Mouse (Mus musculus) embryo, embryonic 11.5 days (tissue): ENCODE measurements around the gene Zfp239.

ENCODE experiments used
- DNase-seq: peaks from one replicate; pipeline ENCODE4 v3.0.0-alpha.2; 2012; ENCODE audit warnings: low read depth, low spot score

Zfp239 gene

GRCm38 (mm10) chr6:117878700-117879407 lies 17.0 kb downstream of the Zfp239 start:
- DNase-seq, result peak; percentile 82

- peak; percentile 99 for DNase-seq
Observed at GRCm38 (mm10) chr6:117879408-117880115, 17.7 kb downstream of the Zfp239 start.

GRCm38 (mm10) chr6:117880394-117880838 lies 18.5 kb downstream of the Zfp239 start:
- no peak for DNase-seq

- DNase-seq, result no peak
Observed at GRCm38 (mm10) chr6:117881229-117881628, 19.3 kb downstream of the Zfp239 start.

GRCm38 (mm10) chr6:117881997-117882396 lies 20.1 kb downstream of the Zfp239 start:
- DNase-seq, result no peak

- no peak for DNase-seq
Observed at GRCm38 (mm10) chr6:117885943-117886342, 24.0 kb downstream of the Zfp239 start.

- no peak for DNase-seq
Observed at GRCm38 (mm10) chr6:117888032-117888431, 26.1 kb downstream of the Zfp239 start.

- no peak for DNase-seq
Observed at GRCm38 (mm10) chr6:117888642-117889096, 26.8 kb downstream of the Zfp239 start.

GRCm38 (mm10) chr6:117890257-117890656 lies 28.4 kb downstream of the Zfp239 start:
- DNase-seq, result no peak

- no peak for DNase-seq
Observed at GRCm38 (mm10) chr6:117891369-117892160, 29.7 kb downstream of the Zfp239 start.

- no peak for DNase-seq
Observed at GRCm38 (mm10) chr6:117892386-117892785, 30.5 kb downstream of the Zfp239 start.

GRCm38 (mm10) chr6:117893435-117893834 lies 31.5 kb downstream of the Zfp239 start:
- DNase-seq, result no peak

- no peak for DNase-seq
Observed at GRCm38 (mm10) chr6:117897800-117898199, 35.9 kb downstream of the Zfp239 start.

- no peak for DNase-seq
Observed at GRCm38 (mm10) chr6:117900126-117901080, 38.5 kb downstream of the Zfp239 start, which contains the start of gene Hnrnpf. Gene Hnrnpf, plus strand, starts transcription at chr6:117900324.

- DNase-seq, result no peak
Observed at GRCm38 (mm10) chr6:117901510-117902402, 39.9 kb downstream of the Zfp239 start.

GRCm38 (mm10) chr6:117902556-117902955 lies 40.7 kb downstream of the Zfp239 start:
- DNase-seq, result no peak

- DNase-seq, result no peak
Observed at GRCm38 (mm10) chr6:117903836-117904235, 41.9 kb downstream of the Zfp239 start.

- no peak for DNase-seq
Observed at GRCm38 (mm10) chr6:117905260-117905930, 43.5 kb downstream of the Zfp239 start.

- peak; percentile 35 for DNase-seq
Observed at GRCm38 (mm10) chr6:117906015-117906531, 44.2 kb downstream of the Zfp239 start.
